Mouse (Mus musculus) midbrain, embryonic 13.5 days (tissue): ENCODE measurements around the gene Txndc5. TPM values are rescaled to one million over a fixed set of nuclear protein-coding genes. Genes with fewer than 3 reads are reported as not detected.

ENCODE experiments used
- ATAC-seq: fragments of 200-750 bp; cut with Nextera tagmentation; 2 replicates; pipeline ENCODE4 v1.8.0; 2017; ENCODE audit warnings: mild to moderate bottlenecking, moderate TSS enrichment, moderate library complexity
- H3K27ac ChIP-seq: fragments of 300-500 bp; sonication (generic); 2 replicates; pipeline ENCODE4 v1.5.1; 2015; ENCODE audit warnings: inconsistent platforms, mild to moderate bottlenecking, moderate library complexity
- H3K27me3 ChIP-seq: fragments of 300-500 bp; sonication (generic); 2 replicates; pipeline ENCODE4 v1.6.1; 2015; ENCODE audit warnings: mild to moderate bottlenecking, inconsistent platforms
- H3K36me3 ChIP-seq: fragments of 300-500 bp; sonication (generic); 2 replicates; pipeline ENCODE4 v1.6.1; 2015; ENCODE audit warnings: mild to moderate bottlenecking, inconsistent platforms
- H3K4me1 ChIP-seq: fragments of 300-500 bp; sonication (generic); replicated peaks from 2 replicates; pipeline ENCODE4 v1.6.1; 2015; ENCODE audit warnings: inconsistent platforms
- H3K4me2 ChIP-seq: fragments of 300-500 bp; sonication (generic); replicated peaks from 2 replicates; pipeline ENCODE4 v1.6.1; 2015; ENCODE audit warnings: moderate library complexity, mild to moderate bottlenecking, inconsistent platforms
- H3K4me3 ChIP-seq: fragments of 300-500 bp; sonication (generic); replicated peaks from 2 replicates; pipeline ENCODE4 v1.5.1; 2015; ENCODE audit warnings: mild to moderate bottlenecking, inconsistent platforms
- H3K9ac ChIP-seq: fragments of 300-500 bp; sonication (generic); replicated peaks from 2 replicates; pipeline ENCODE4 v1.6.1; 2015; ENCODE audit warnings: mild to moderate bottlenecking, inconsistent platforms
- H3K9me3 ChIP-seq: fragments of 300-500 bp; sonication (generic); 2 replicates; pipeline ENCODE4 v1.6.1; 2016; ENCODE audit warnings: mild to moderate bottlenecking, inconsistent platforms
- WGBS: fragments of 180-500 bp; shearing (Covaris S2); methylation state at CpG from one replicate; pipeline ENCODE4 v1.1.7; 2015; 5-methylcytosine and 5-hydroxymethylcytosine counted together
- polyA plus RNA-seq: library from polyadenylated mRNA; unstranded; fragments of >200 nt; fragmentation: Nextera tagmentation; extraction: Ambion mirVana; gene quantifications from 2 replicates; pipeline ENCODE4 v1.2.1, GENCODE M21; 2015

The Txndc5 gene
- polyA plus RNA-seq, 1 experiment from 2014 or later = 71.8 TPM

GRCm38 (mm10) chr13:38539192-38539900, 10.7 kb upstream of the Txndc5 start:
- ATAC-seq = no peak
- Histone ChIP-seq H3K4me1 (no peaks in the 10 kb centered on the region), H3K9me3 (no peaks in the 10 kb centered on the region), H3K36me3 (no peaks in the 10 kb centered on the region), H3K4me2 (no peak overlapping the region), H3K27ac (no peak overlapping the region), H3K27me3 (no peaks in the 10 kb centered on the region), H3K4me3 (no peak overlapping the region), H3K9ac (no peak overlapping the region)
- 89% methylated on average over 7 of the region's 7 CpGs for WGBS

GRCm38 (mm10) chr13:38537521-38537920, 8.9 kb upstream of the Txndc5 start:
- Histone ChIP-seq H3K9ac (no peak overlapping the region), H3K4me1 (no peaks in the 10 kb centered on the region), H3K9me3 (no peaks in the 10 kb centered on the region), H3K27ac (no peak overlapping the region), H3K4me2 (no peak overlapping the region), H3K27me3 (0 out of 2 replicates have a peak, but pooled peaks cover 3% of the 10 kb centered on the region), H3K4me3 (no peak overlapping the region), H3K36me3 (no peaks in the 10 kb centered on the region)
- no peak; the same call in 1 of the 2 replicates for ATAC-seq

- Histone ChIP-seq H3K27ac (no peak overlapping the region), H3K27me3 (0 out of 2 replicates have a peak, but pooled peaks cover 3% of the 10 kb centered on the region), H3K4me3 (no peak overlapping the region), H3K36me3 (no peaks in the 10 kb centered on the region), H3K4me1 (no peaks in the 10 kb centered on the region), H3K4me2 (no peak overlapping the region), H3K9ac (no peak overlapping the region), H3K9me3 (no peaks in the 10 kb centered on the region)
- WGBS = 89% methylated on average over 6 of the region's 6 CpGs
- no peak for ATAC-seq
These were observed 6.1 kb upstream of the Txndc5 start for GRCm38 (mm10) chr13:38534731-38535130.

GRCm38 (mm10) chr13:38534016-38534415, 5.4 kb upstream of the Txndc5 start:
- Histone ChIP-seq H3K4me3 (no peak overlapping the region), H3K27ac (no peak overlapping the region), H3K9ac (no peak overlapping the region), H3K27me3 (0 out of 2 replicates have a peak, but pooled peaks cover 3% of the 10 kb centered on the region), H3K36me3 (no peaks in the 10 kb centered on the region), H3K9me3 (no peaks in the 10 kb centered on the region), H3K4me1 (no peaks in the 10 kb centered on the region), H3K4me2 (no peak overlapping the region)
- ATAC-seq = no peak
- 69% methylated on average over 6 of the region's 6 CpGs for WGBS

- no peak overlapping the region for H3K4me2 ChIP-seq
- no peak overlapping the region for H3K9ac ChIP-seq
- H3K27ac ChIP-seq = no peak overlapping the region
- ATAC-seq = no peak
- H3K4me1 ChIP-seq = peaks cover 4% of the 10 kb centered on the region; the same call in 1 of the 2 replicates
- no peak overlapping the region for H3K4me3 ChIP-seq
- H3K9me3 ChIP-seq = no peaks in the 10 kb centered on the region
- H3K36me3 ChIP-seq = no peaks in the 10 kb centered on the region
- H3K27me3 ChIP-seq = 0 out of 2 replicates have a peak, but pooled peaks cover 3% of the 10 kb centered on the region
- 89% methylated on average over 10 of the region's 10 CpGs for WGBS
These were observed 4.8 kb upstream of the Txndc5 start for GRCm38 (mm10) chr13:38533461-38533860.

- no peak overlapping the region for H3K4me3 ChIP-seq
- WGBS = 95% methylated on average over 4 of the region's 4 CpGs
- no peaks in the 10 kb centered on the region for H3K9me3 ChIP-seq
- H3K27ac ChIP-seq = no peak overlapping the region
- H3K9ac ChIP-seq = no peak overlapping the region
- ATAC-seq = no peak
- 0 out of 2 replicates have a peak, but pooled peaks cover 3% of the 10 kb centered on the region for H3K27me3 ChIP-seq
- H3K4me2 ChIP-seq = no peak overlapping the region
- no peaks in the 10 kb centered on the region for H3K36me3 ChIP-seq
- H3K4me1 ChIP-seq = peaks cover 16% of the 10 kb centered on the region
These were observed 2.9 kb upstream of the Txndc5 start for GRCm38 (mm10) chr13:38531498-38531897.

GRCm38 (mm10) chr13:38529576-38529975, 952 bp upstream of the Txndc5 start:
- ATAC-seq = no peak
- no peaks in the 10 kb centered on the region for H3K36me3 ChIP-seq

GRCm38 (mm10) chr13:38527797-38528650, 600 bp downstream of the Txndc5 start:
- ATAC-seq = peak; percentile 92
- Histone ChIP-seq H3K27me3 (no peaks in the 10 kb centered on the region), H3K27ac (peak overlapping the region; percentile 80), H3K4me2 (peak overlapping the region; percentile 81), H3K9me3 (no peaks in the 10 kb centered on the region), H3K4me1 (peaks cover 25% of the 10 kb centered on the region), H3K36me3 (peaks cover 3% of the 10 kb centered on the region), H3K9ac (peak overlapping the region; percentile 81), H3K4me3 (peak overlapping the region; percentile 80)
- under 1% methylated on average over 87 of the region's 87 CpGs for WGBS

More at GRCm38 (mm10) chr13:38529576-38529975, 952 bp upstream of the Txndc5 start:
- Histone ChIP-seq H3K9ac (no peak overlapping the region), H3K4me2 (no peak overlapping the region), H3K4me3 (no peak overlapping the region), H3K27ac (no peak overlapping the region), H3K27me3 (0 out of 2 replicates have a peak, but pooled peaks cover 3% of the 10 kb centered on the region), H3K9me3 (no peaks in the 10 kb centered on the region), H3K4me1 (peaks cover 25% of the 10 kb centered on the region)
- WGBS = 92% methylated on average over 6 of the region's 6 CpGs

GRCm38 (mm10) chr13:38527041-38527796, 1.4 kb downstream of the Txndc5 start:
- Histone ChIP-seq H3K36me3 (peaks cover 11% of the 10 kb centered on the region), H3K9ac (peak overlapping the region; percentile 81), H3K27me3 (no peaks in the 10 kb centered on the region), H3K9me3 (no peaks in the 10 kb centered on the region), H3K27ac (peak overlapping the region; percentile 80; the same call in 1 of the 2 replicates), H3K4me3 (peak overlapping the region; percentile 80), H3K4me2 (peak overlapping the region; percentile 81), H3K4me1 (peaks cover 25% of the 10 kb centered on the region)
- 0 out of 2 replicates have a peak, but pooled peaks have one; percentile 9 for ATAC-seq
- 12% methylated on average over 15 of the region's 15 CpGs for WGBS

GRCm38 (mm10) chr13:38526116-38526515, 2.5 kb downstream of the Txndc5 start:
- Histone ChIP-seq H3K4me1 (peaks cover 25% of the 10 kb centered on the region), H3K4me2 (0 out of 2 replicates have a peak overlapping the region, but pooled peaks have one; percentile 81), H3K4me3 (no peak overlapping the region), H3K9ac (no peak overlapping the region), H3K27me3 (no peaks in the 10 kb centered on the region), H3K36me3 (peaks cover 22% of the 10 kb centered on the region), H3K27ac (no peak overlapping the region), H3K9me3 (no peaks in the 10 kb centered on the region)
- ATAC-seq = no peak
- 95% methylated on average over 2 of the region's 2 CpGs for WGBS

GRCm38 (mm10) chr13:38525261-38525660, 3.4 kb downstream of the Txndc5 start:
- no peak overlapping the region for H3K9ac ChIP-seq
- H3K4me3 ChIP-seq = no peak overlapping the region
- no peaks in the 10 kb centered on the region for H3K9me3 ChIP-seq
- no peak overlapping the region for H3K4me2 ChIP-seq
- ATAC-seq = no peak
- no peak overlapping the region for H3K27ac ChIP-seq
- peaks cover 28% of the 10 kb centered on the region for H3K36me3 ChIP-seq
- WGBS = 85% methylated on average over 3 of the region's 3 CpGs
- H3K4me1 ChIP-seq = peaks cover 25% of the 10 kb centered on the region
- H3K27me3 ChIP-seq = no peaks in the 10 kb centered on the region
